Mouse (Mus musculus) embryonic facial prominence, embryonic 11.5 days (tissue): ENCODE measurements around the gene F8. TPM values are rescaled to one million over a fixed set of nuclear protein-coding genes. Genes with fewer than 3 reads are reported as not detected.
A peak's percentile ranks its signal among the peaks of the same experiment; 100 is the strongest.
"Not testable (repeated sequence)": the region's sequence is repeated elsewhere in the genome, so short reads cannot be mapped to it uniquely, and the experiment has no call there.

Experiments
- ATAC-seq: fragments of 200-750 bp; cut with Nextera tagmentation; replicated peaks from 2 replicates; pipeline ENCODE4 v1.8.0; 2017; ENCODE audit warnings: low read depth; ENCODE audit not compliant: insufficient number of reproducible peaks, low FRiP score, low TSS enrichment
- DNase-seq: peaks from one replicate; pipeline ENCODE4 v3.0.0-alpha.2; 2015; ENCODE audit warnings: low spot score
- H3K27ac ChIP-seq: fragments of 300-500 bp; sonication (generic); replicated peaks from 2 replicates; pipeline ENCODE4 v1.5.1; 2014; ENCODE audit warnings: mild to moderate bottlenecking, low read depth, low read length, control low read depth
- H3K27me3 ChIP-seq: fragments of 300-500 bp; sonication (generic); 2 replicates; pipeline ENCODE4 v1.6.1; 2014; ENCODE audit warnings: mild to moderate bottlenecking, low read length, moderate library complexity, mixed read lengths; ENCODE audit not compliant: control insufficient read depth, insufficient read depth
- H3K36me3 ChIP-seq: fragments of 300-500 bp; sonication (generic); replicated peaks from 2 replicates; pipeline ENCODE4 v1.6.1; 2014; ENCODE audit warnings: low read depth, mild to moderate bottlenecking, low read length, moderate library complexity, mixed read lengths; ENCODE audit not compliant: control insufficient read depth, insufficient read depth
- H3K4me1 ChIP-seq: fragments of 300-500 bp; sonication (generic); 2 replicates; pipeline ENCODE4 v1.6.1; 2014; ENCODE audit warnings: low read length, mixed read lengths; ENCODE audit not compliant: control insufficient read depth, insufficient read depth
- H3K4me2 ChIP-seq: fragments of 300-500 bp; sonication (generic); 2 replicates; pipeline ENCODE4 v1.6.1; 2014; ENCODE audit warnings: low read depth, mild to moderate bottlenecking, control low read depth, low read length, moderate library complexity
- H3K4me3 ChIP-seq: fragments of 300-500 bp; sonication (generic); 2 replicates; pipeline ENCODE4 v1.5.1; 2014; ENCODE audit warnings: low read depth, low read length, control low read depth
- H3K9ac ChIP-seq: fragments of 300-500 bp; sonication (generic); replicated peaks from 2 replicates; pipeline ENCODE4 v1.6.1; 2014; ENCODE audit warnings: mild to moderate bottlenecking, control low read depth, low read length
- H3K9me3 ChIP-seq: fragments of 300-500 bp; sonication (generic); replicated peaks from 2 replicates; pipeline ENCODE4 v1.6.1; 2016; ENCODE audit warnings: mild to moderate bottlenecking, low read length, inconsistent platforms, mixed read lengths; ENCODE audit not compliant: control insufficient read depth
- WGBS: fragments of 180-500 bp; shearing (Covaris S2); extraction: QIAGEN DNeasy Blood & Tissue Kit; methylation state at CpG from one replicate; pipeline ENCODE4 v1.1.7; 2014; 5-methylcytosine and 5-hydroxymethylcytosine counted together
- polyA plus RNA-seq: library from polyadenylated mRNA; unstranded; fragments of >200 nt; fragmentation: Nextera tagmentation; extraction: Ambion mirVana; gene quantifications from 2 replicates; pipeline ENCODE4 v1.2.1, GENCODE M21; 2014

F8 gene
- polyA plus RNA-seq, 1 experiment from 2014 or later = 1.2 TPM

- H3K9ac ChIP-seq = peak overlapping the region; percentile 59
- H3K4me1 ChIP-seq = no peaks in the 10 kb centered on the region
- H3K4me2 ChIP-seq = peak overlapping the region; percentile 54
- no peaks in the 10 kb centered on the region for H3K36me3 ChIP-seq
- DNase-seq = peak; percentile 36
- H3K4me3 ChIP-seq = peak overlapping the region; percentile 38
- H3K27me3 ChIP-seq = no peaks in the 10 kb centered on the region
- H3K27ac ChIP-seq = no peak overlapping the region
- ATAC-seq = peak; percentile 82
- WGBS = 16% methylated on average over 29 of the region's 49 CpGs
- H3K9me3 ChIP-seq = no peaks in the 10 kb centered on the region
Measured at GRCm38 (mm10) chrX:75155576-75156243, 226.7 kb downstream of the F8 start.

- no peaks in the 10 kb centered on the region for H3K36me3 ChIP-seq
- H3K9ac ChIP-seq = no peak overlapping the region
- no peak overlapping the region for H3K4me3 ChIP-seq
- WGBS = 50% methylated on average over 1 of the region's 1 CpGs
- H3K9me3 ChIP-seq = no peaks in the 10 kb centered on the region
- H3K4me1 ChIP-seq = no peaks in the 10 kb centered on the region
- no peak overlapping the region for H3K4me2 ChIP-seq
- no peak overlapping the region for H3K27ac ChIP-seq
- no peaks in the 10 kb centered on the region for H3K27me3 ChIP-seq
- ATAC-seq (no peak), DNase-seq (no peak)
Measured at GRCm38 (mm10) chrX:75152249-75152648, 230.2 kb downstream of the F8 start.

GRCm38 (mm10) chrX:75150304-75150703 lies 232.1 kb downstream of the F8 start:
- 84% methylated on average over 2 of the region's 2 CpGs for WGBS
- DNase-seq (no peak), ATAC-seq (no peak)
- no peak overlapping the region for H3K4me2 ChIP-seq
- H3K9ac ChIP-seq = no peak overlapping the region
- H3K4me3 ChIP-seq = no peak overlapping the region
- H3K36me3 ChIP-seq = no peaks in the 10 kb centered on the region
- H3K27me3 ChIP-seq = no peaks in the 10 kb centered on the region
- H3K27ac ChIP-seq = no peak overlapping the region
- H3K4me1 ChIP-seq = no peaks in the 10 kb centered on the region
- H3K9me3 ChIP-seq = no peaks in the 10 kb centered on the region

- no peak overlapping the region for H3K4me2 ChIP-seq
- H3K9ac ChIP-seq = no peak overlapping the region
- no peaks in the 10 kb centered on the region for H3K9me3 ChIP-seq
- DNase-seq (no peak), ATAC-seq (no peak)
- no peaks in the 10 kb centered on the region for H3K36me3 ChIP-seq
- 81% methylated on average over 4 of the region's 4 CpGs for WGBS
- H3K27ac ChIP-seq = no peak overlapping the region
- H3K4me3 ChIP-seq = no peak overlapping the region
- no peaks in the 10 kb centered on the region for H3K27me3 ChIP-seq
- H3K4me1 ChIP-seq = no peaks in the 10 kb centered on the region
Measured at GRCm38 (mm10) chrX:75148414-75148813, 234.0 kb downstream of the F8 start.

GRCm38 (mm10) chrX:75143124-75143555 lies 239.3 kb downstream of the F8 start:
- not testable (repeated sequence) for H3K27me3 ChIP-seq, H3K27ac ChIP-seq, H3K4me1 ChIP-seq, H3K36me3 ChIP-seq, H3K9ac ChIP-seq, H3K9me3 ChIP-seq
- DNase-seq (peak; percentile 13), ATAC-seq (peak; percentile 39; the same call in 1 of the 2 replicates)
- Histone ChIP-seq H3K4me3 (peak overlapping the region; percentile 26), H3K4me2 (peak overlapping the region; percentile 54)
- 37% methylated on average over 14 of the region's 42 CpGs for WGBS

- 94% methylated on average over 2 of the region's 2 CpGs for WGBS
- no peak overlapping the region for H3K4me3 ChIP-seq
- H3K9me3 ChIP-seq = no peaks in the 10 kb centered on the region
- ATAC-seq = no peak
- no peak for DNase-seq
- H3K4me2 ChIP-seq = no peak overlapping the region
- no peak overlapping the region for H3K9ac ChIP-seq
- no peak overlapping the region for H3K27ac ChIP-seq
- H3K27me3 ChIP-seq = no peaks in the 10 kb centered on the region
- H3K36me3 ChIP-seq = no peaks in the 10 kb centered on the region
- no peaks in the 10 kb centered on the region for H3K4me1 ChIP-seq
Measured at GRCm38 (mm10) chrX:75138182-75138581, 244.2 kb downstream of the F8 start.

GRCm38 (mm10) chrX:75137729-75138128 lies 244.7 kb downstream of the F8 start:
- no peak overlapping the region for H3K27ac ChIP-seq
- H3K36me3 ChIP-seq = no peaks in the 10 kb centered on the region
- H3K27me3 ChIP-seq = no peaks in the 10 kb centered on the region
- DNase-seq (peak; percentile 6), ATAC-seq (no peak)
- H3K4me1 ChIP-seq = no peaks in the 10 kb centered on the region
- H3K9me3 ChIP-seq = no peaks in the 10 kb centered on the region
- no peak overlapping the region for H3K9ac ChIP-seq
- H3K4me2 ChIP-seq = no peak overlapping the region
- no peak overlapping the region for H3K4me3 ChIP-seq
- 85% methylated on average over 2 of the region's 2 CpGs for WGBS

- no peak for ATAC-seq
- Histone ChIP-seq H3K27ac (no peak overlapping the region), H3K9me3 (no peaks in the 10 kb centered on the region), H3K36me3 (no peaks in the 10 kb centered on the region), H3K4me3 (no peak overlapping the region), H3K4me2 (no peak overlapping the region), H3K9ac (no peak overlapping the region), H3K27me3 (no peaks in the 10 kb centered on the region), H3K4me1 (no peaks in the 10 kb centered on the region)
- DNase-seq = no peak
Measured at GRCm38 (mm10) chrX:75136938-75137337, 245.5 kb downstream of the F8 start.
